ENCODE assay signal across 8 mouse cellular contexts in genomic region chrX:140541711-140542473, GRCm38 (mm10). TPM values are rescaled to one million over a fixed set of nuclear protein-coding genes. Genes with fewer than 3 reads are reported as not detected.
A peak's percentile ranks its signal among the peaks of the same experiment; 100 is the strongest.
DNase-seq lines count a peak whose midpoint lies in the region; ATAC-seq lines count a peak whose summit lies in the region.

No protein-coding gene starts in this region.

- peak overlapping the region; percentile 60 for H3K9ac ChIP-seq in forebrain, embryonic 12.5 days
- H3K9ac ChIP-seq in liver, embryonic 12.5 days, result peak overlapping the region; percentile 72
- H3K9ac ChIP-seq in neural tube, embryonic 11.5 days (ENCODE audit: low read length), result peak overlapping the region; percentile 68

- H3K4me1 ChIP-seq in forebrain, embryonic 12.5 days, result 0 out of 2 replicates have a peak, but pooled peaks cover 3% of the 10 kb centered on the region
- peaks cover 29% of the 10 kb centered on the region for H3K4me1 ChIP-seq in liver, embryonic 12.5 days
- no peaks in the 10 kb centered on the region for H3K4me1 ChIP-seq in neural tube, embryonic 11.5 days (ENCODE audit: control insufficient read depth, insufficient read depth, low read length)

- H3K4me3 ChIP-seq in forebrain, embryonic 12.5 days (replicated peaks), result peak overlapping the region; percentile 44
- peak overlapping the region; percentile 61 for H3K4me3 ChIP-seq in liver, embryonic 12.5 days
- H3K4me3 ChIP-seq in neural tube, embryonic 11.5 days (ENCODE audit: low read depth, low read length), result peak overlapping the region; percentile 42

- DNase-seq in layer of hippocampus, adult 8-10 months (ENCODE audit: low spot score in 2 of 2), result peak; percentile 8 to 12
- DNase-seq in layer of hippocampus, adult 9-10 months (ENCODE audit: low spot score), result no peak
- peak; percentile 38 for DNase-seq in cerebellum, adult 11 months
- peak; percentile 56 for DNase-seq in induced T-regulatory cell, adult 2 months (ENCODE audit: low read depth)
- no peak for DNase-seq in neural tube, embryonic 11.5 days (ENCODE audit: low spot score)
- DNase-seq in c-Kit-positive CD71-positive TER-119-positive erythroid progenitor cells, embryonic 14.5 days (ENCODE audit: low spot score), result no peak

- H3K27ac ChIP-seq in forebrain, embryonic 12.5 days, result peak overlapping the region; percentile 73
- peak overlapping the region; percentile 74 for H3K27ac ChIP-seq in liver, embryonic 12.5 days
- H3K27ac ChIP-seq in neural tube, embryonic 11.5 days (ENCODE audit: low read depth, low read length), result peak overlapping the region; percentile 72

- H3K36me3 ChIP-seq in forebrain, embryonic 12.5 days (replicated peaks), result no peaks in the 10 kb centered on the region; the same call in 1 of the 2 replicates
- H3K36me3 ChIP-seq in liver, embryonic 12.5 days, result 0 out of 2 replicates have a peak, but pooled peaks cover 6% of the 10 kb centered on the region
- no peaks in the 10 kb centered on the region for H3K36me3 ChIP-seq in neural tube, embryonic 11.5 days (ENCODE audit: control insufficient read depth, insufficient read depth, low read length)

- H3K27me3 ChIP-seq in forebrain, embryonic 12.5 days, result peaks cover 64% of the 10 kb centered on the region
- peaks cover 22% of the 10 kb centered on the region; the same call in 1 of the 2 replicates for H3K27me3 ChIP-seq in liver, embryonic 12.5 days (replicated peaks)
- peaks cover 14% of the 10 kb centered on the region; the same call in 1 of the 2 replicates for H3K27me3 ChIP-seq in neural tube, embryonic 11.5 days (ENCODE audit: control insufficient read depth, insufficient read depth, low read length)

- WGBS in forebrain, embryonic 12.5 days, result 28% methylated on average over 10 of the region's 10 CpGs
- 21% methylated on average over 10 of the region's 10 CpGs for WGBS in liver, embryonic 12.5 days (ENCODE audit: insufficient replicate concordance)
- 20% methylated on average over 10 of the region's 10 CpGs for WGBS in neural tube, embryonic 11.5 days

- peak overlapping the region; percentile 57 for H3K4me2 ChIP-seq in forebrain, embryonic 12.5 days
- peak overlapping the region; percentile 83 for H3K4me2 ChIP-seq in liver, embryonic 12.5 days
- peak overlapping the region; percentile 64 for H3K4me2 ChIP-seq in neural tube, embryonic 11.5 days (ENCODE audit: low read depth)

- ATAC-seq in forebrain, embryonic 12.5 days (ENCODE audit: low FRiP score), result peak; percentile 69
- ATAC-seq in liver, embryonic 12.5 days, result peak; percentile 51
- ATAC-seq in neural tube, embryonic 11.5 days (ENCODE audit: insufficient read depth, low FRiP score, low TSS enrichment), result peak; percentile 45

- no peaks in the 10 kb centered on the region for H3K9me3 ChIP-seq in forebrain, embryonic 12.5 days
- H3K9me3 ChIP-seq in liver, embryonic 12.5 days (replicated peaks), result no peaks in the 10 kb centered on the region
- H3K9me3 ChIP-seq in neural tube, embryonic 11.5 days (ENCODE audit: control insufficient read depth, low read length), result no peaks in the 10 kb centered on the region

RNA-seq across cellular contexts. Expression of gene Tsc22d3, which starts 58.6 kb away (rescaled TPM):
- total RNA-seq in layer of hippocampus, adult 8-10 months (2022), result 100 to 1,000 TPM in 2 of 4 experiments, 10 to 100 TPM in 2; 79.8 to 114 (median 91.7) TPM
- polyA plus RNA-seq in forebrain, embryonic 12.5 days (2016; fragmentation: Nextera tagmentation; extraction: Ambion mirVana), result 93.7 and 95.0 TPM in 2 replicates
- 16.0 and 17.1 TPM in 2 replicates for polyA plus RNA-seq in liver, embryonic 12.5 days (2016; fragmentation: Nextera tagmentation; extraction: Ambion mirVana)
- polyA plus RNA-seq in neural tube, embryonic 11.5 days (2014; fragmentation: Nextera tagmentation; extraction: Ambion mirVana), result 145 and 153 TPM in 2 replicates

Comparison
In these comparisons a context has a peak if more than half of its experiments do, and no peak if none do; other contexts are left out.
1. DNase-seq: peak in layer of hippocampus, adult 8-10 months (2 of 2), cerebellum, adult 11 months (single experiment) and induced T-regulatory cell, adult 2 months (single experiment); none in layer of hippocampus, adult 9-10 months (single experiment), neural tube, embryonic 11.5 days (single experiment) and c-Kit-positive CD71-positive TER-119-positive erythroid progenitor cells, embryonic 14.5 days (single experiment).
2. Peak in every context shown above with its lines, with median percentiles within 50 percentile points of each other: ATAC-seq, H3K27ac ChIP-seq, H3K4me2 ChIP-seq, H3K4me3 ChIP-seq and H3K9ac ChIP-seq.